Mouse (Mus musculus) heart, adult 10 weeks (tissue): ENCODE data around the gene Aimp1. TPM values are rescaled to one million over a fixed set of nuclear protein-coding genes. Genes with fewer than 3 reads are reported as not detected.

ENCODE experiments used
- polyA plus RNA-seq: library from polyadenylated mRNA; stranded (reverse); fragments of 350-450 nt; fragmentation: Illumina TruSeq; extraction: RNeasy Lipid Tissue Mini Kit (QIAGEN cat#74804); gene quantifications from one replicate; pipeline ENCODE4 v1.2.3, GENCODE M21; 2014; ENCODE audit warnings: low read depth, low replicate concordance

Gene Aimp1
- polyA plus RNA-seq, result 92.0 TPM

DNA sequence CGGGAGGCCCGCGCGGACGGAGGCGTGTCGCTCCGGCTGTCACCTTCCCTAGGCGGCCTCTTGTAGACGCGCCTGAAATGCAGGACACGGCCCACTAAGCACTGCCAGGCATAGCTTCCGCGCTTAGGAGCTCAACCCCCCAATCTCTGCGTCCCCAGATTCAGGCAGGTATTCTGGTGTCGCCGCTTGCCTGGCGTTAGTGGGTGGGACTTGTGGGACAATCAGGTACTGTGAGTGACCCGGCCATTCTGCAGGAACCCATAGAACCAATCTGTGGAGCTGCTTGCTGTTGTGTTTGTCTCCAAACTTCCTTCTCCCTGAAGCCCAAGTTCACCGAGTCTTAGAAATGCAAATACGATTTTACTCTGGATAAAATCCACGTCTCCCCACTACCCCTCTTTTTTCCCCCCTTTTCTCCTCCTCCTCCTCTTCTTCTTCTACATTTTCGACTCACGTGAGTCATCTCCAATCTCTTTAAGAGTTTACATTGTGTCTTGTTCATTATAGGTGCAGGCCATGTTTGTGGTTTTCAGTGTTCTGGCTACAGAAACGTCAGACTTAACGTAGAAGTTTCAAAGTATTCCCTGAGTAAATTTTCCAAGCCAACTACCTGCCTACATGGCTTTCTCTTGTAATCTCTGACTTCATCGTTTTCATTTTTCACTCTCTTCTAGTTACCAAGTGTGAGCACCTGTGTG is at the start of gene Aimp1:
TSS of gene Aimp1 (minus strand) at position 140 of the 698 bp plus-strand sequence.

GRCm38 (mm10) chr3:132683447-132684230 is 531 bp downstream of the Aimp1 start, which contains the start of gene Tbck:
Tbck (plus strand) TSS chr3:132684144.

GRCm38 (mm10) chr3:132629601-132630239 is 54.5 kb downstream of the Aimp1 start, which contains the start of gene Gimd1:
Gimd1 (plus strand) TSS chr3:132629820.

Other genes starting within 250 kb of the Aimp1 start
- not detected for gene Gimd1, start 54.5 kb downstream of the Aimp1 start, polyA plus RNA-seq
- gene Tbck, start 226 bp downstream of the Aimp1 start, polyA plus RNA-seq, result 6.0 TPM